Mouse (Mus musculus) bone marrow, adult 2 months (tissue): ENCODE results near the gene Cngb1.

Experiments
- CTCF ChIP-seq: fragments of 200-500 bp; IDR thresholded peaks from 2 replicates; pipeline ENCODE4 v1.5.1; 2011; ENCODE audit warnings: low read length, control low read depth; ENCODE audit not compliant: control insufficient read depth, insufficient read depth
- POLR2A ChIP-seq: fragments of 200-500 bp; IDR thresholded peaks from 2 replicates; pipeline ENCODE4 v1.6.1; 2011; ENCODE audit warnings: low read depth, mild to moderate bottlenecking, control low read depth, low read length, borderline replicate concordance; ENCODE audit not compliant: control insufficient read depth

GRCm38 (mm10) chr8:95242826-95243571 lies 63.4 kb downstream of the Cngb1 start:
- no peak for TF ChIP-seq POLR2A
- TF ChIP-seq CTCF = no peak
